ENCODE assay signal across 32 mouse cellular contexts in genomic region chr2:26828047-26828446, GRCm38 (mm10). TPM values are rescaled to one million over a fixed set of nuclear protein-coding genes. Genes with fewer than 3 reads are reported as not detected.
DNase-seq lines count a peak whose midpoint lies in the region; ATAC-seq and TF ChIP-seq lines count a peak whose summit lies in the region.
"Had no signal": no experiment of that assay in that cellular context is flagged by ENCODE, and none has a peak within 500 bp of the region (broad histone marks: within the 10 kb centered on the region; RNA-seq: fewer than 3 reads in every experiment).

No protein-coding gene starts in this region.

- H3K4me3 ChIP-seq in lung, embryonic 16.5 days (ENCODE audit: low read length) = no peak overlapping the region
- H3K4me3 ChIP-seq in kidney, adult 2 months (ENCODE audit: insufficient read depth, low read depth, low read length) = no peak overlapping the region
- no peak overlapping the region for H3K4me3 ChIP-seq in forebrain, embryonic 14.5 days (ENCODE audit: low read depth, low read length)
- H3K4me3 ChIP-seq: embryonic facial prominence, embryonic 10.5 days; embryonic facial prominence, embryonic 13.5 days; erythroblast, embryonic 14.5 days; forebrain, embryonic 12.5 days; gastrocnemius, adult 2 months; heart, embryonic 12.5 days; heart, embryonic 15.5 days; hindbrain, embryonic 10.5 days; hindbrain, embryonic 13.5 days had no signal

- no peak overlapping the region for H3K4me2 ChIP-seq in lung, embryonic 16.5 days (ENCODE audit: low read depth, low read length)
- no peak overlapping the region for H3K4me2 ChIP-seq in forebrain, embryonic 14.5 days (ENCODE audit: low read length)
- H3K4me2 ChIP-seq: embryonic facial prominence, embryonic 13.5 days; forebrain, embryonic 12.5 days; heart, embryonic 12.5 days; heart, embryonic 15.5 days; hindbrain, embryonic 13.5 days had no signal

- DNase-seq in lung, postnatal 4 days = no peak
- peak; percentile 4 for DNase-seq in lung, postnatal 10 days
- DNase-seq in lung, postnatal 36 days = peak; percentile 43
- DNase-seq in kidney, adult 2 months = no peak
- DNase-seq in forebrain, embryonic 14.5 days (ENCODE audit: low spot score) = no peak
- DNase-seq: adrenal gland, adult 8-10 months; adrenal gland, postnatal 25 days; B cell, adult 2 months; cerebellum, adult 11-12 months; cerebellum, adult 8-10 months; cerebellum, postnatal 10 days; cerebellum, postnatal 36 days; embryo, embryonic 11 days; gastrocnemius, adult 2 months; gastrocnemius, postnatal 14 days; heart, adult 11 months; heart, postnatal 10 days; heart, postnatal 36 days had no signal

- TF ChIP-seq POLR2A in kidney, adult 2 months (IDR thresholded peaks at IDR 0.05; ENCODE audit: low read depth, low read length) = no peak

- H3K36me3 ChIP-seq in lung, embryonic 16.5 days (ENCODE audit: control insufficient read depth, insufficient read depth, low read length) = no peaks in the 10 kb centered on the region
- H3K36me3 ChIP-seq in kidney, adult 2 months (ENCODE audit: control insufficient read depth, insufficient read depth, low read length) = no peaks in the 10 kb centered on the region
- H3K36me3 ChIP-seq in forebrain, embryonic 14.5 days (ENCODE audit: control insufficient read depth, insufficient read depth, low read length) = no peaks in the 10 kb centered on the region
- H3K36me3 ChIP-seq: embryonic facial prominence, embryonic 10.5 days; embryonic facial prominence, embryonic 13.5 days; forebrain, embryonic 12.5 days; heart, embryonic 12.5 days; heart, embryonic 15.5 days; hindbrain, embryonic 10.5 days; hindbrain, embryonic 13.5 days had no signal

- WGBS in lung, embryonic 16.5 days = 52% methylated on average over 1 of the region's 1 CpGs
- 94% methylated on average over 1 of the region's 1 CpGs for WGBS in kidney, adult 2 months
- 93% methylated on average over 1 of the region's 1 CpGs for WGBS in forebrain, embryonic 14.5 days

- no peak for TF ChIP-seq CTCF in kidney, adult 2 months (conservative IDR thresholded peaks at IDR 0.05; ENCODE audit: insufficient read depth, insufficient read length, low read depth, low read length)

- no peak overlapping the region for H3K27ac ChIP-seq in lung, embryonic 16.5 days (ENCODE audit: low read length)
- H3K27ac ChIP-seq in kidney, adult 2 months (ENCODE audit: insufficient read depth, low read depth, low read length) = no peak overlapping the region
- no peak overlapping the region for H3K27ac ChIP-seq in forebrain, embryonic 14.5 days (ENCODE audit: low read depth, low read length)
- H3K27ac ChIP-seq: embryonic facial prominence, embryonic 10.5 days; embryonic facial prominence, embryonic 13.5 days; forebrain, embryonic 12.5 days; gastrocnemius, adult 2 months; heart, embryonic 15.5 days; hindbrain, embryonic 10.5 days; hindbrain, embryonic 13.5 days had no signal

- no peaks in the 10 kb centered on the region for H3K4me1 ChIP-seq in lung, embryonic 16.5 days (replicated peaks; ENCODE audit: control insufficient read depth, insufficient read depth, low read length)
- no peaks in the 10 kb centered on the region for H3K4me1 ChIP-seq in kidney, adult 2 months (ENCODE audit: control insufficient read depth, insufficient read depth, low read length)
- no peaks in the 10 kb centered on the region for H3K4me1 ChIP-seq in forebrain, embryonic 14.5 days (ENCODE audit: control insufficient read depth, insufficient read depth, low read length)
- H3K4me1 ChIP-seq: embryonic facial prominence, embryonic 13.5 days; forebrain, embryonic 12.5 days; heart, embryonic 12.5 days; heart, embryonic 15.5 days; hindbrain, embryonic 13.5 days had no signal

- peak; percentile 73; the same call in 1 of the 2 replicates for ATAC-seq in lung, embryonic 16.5 days (ENCODE audit: low read depth)
- no peak for ATAC-seq in forebrain, embryonic 14.5 days
- ATAC-seq: activated CD4-positive, CD25-positive, alpha-beta regulatory T cell, adult 4 months; forebrain, embryonic 16.5 days; hindbrain, embryonic 16.5 days had no signal

- no peaks in the 10 kb centered on the region for H3K27me3 ChIP-seq in lung, embryonic 16.5 days (ENCODE audit: control insufficient read depth, insufficient read depth, low read depth, low read length)
- H3K27me3 ChIP-seq in kidney, adult 2 months (replicated peaks; ENCODE audit: control insufficient read depth, insufficient read depth, low read length) = no peaks in the 10 kb centered on the region
- no peaks in the 10 kb centered on the region for H3K27me3 ChIP-seq in forebrain, embryonic 14.5 days (replicated peaks; ENCODE audit: control insufficient read depth, insufficient read depth, low read length)
- H3K27me3 ChIP-seq: embryonic facial prominence, embryonic 13.5 days; forebrain, embryonic 12.5 days; heart, embryonic 12.5 days; heart, embryonic 15.5 days; hindbrain, embryonic 13.5 days had no signal

- H3K9ac ChIP-seq in lung, embryonic 16.5 days (ENCODE audit: low read length) = no peak overlapping the region
- H3K9ac ChIP-seq in forebrain, embryonic 14.5 days (ENCODE audit: low read length) = no peak overlapping the region
- H3K9ac ChIP-seq: embryonic facial prominence, embryonic 13.5 days; forebrain, embryonic 12.5 days; heart, embryonic 12.5 days; heart, embryonic 15.5 days; hindbrain, embryonic 13.5 days had no signal

- H3K9me3 ChIP-seq in lung, embryonic 16.5 days (ENCODE audit: control insufficient read depth, low read length) = no peaks in the 10 kb centered on the region
- H3K9me3 ChIP-seq in forebrain, embryonic 14.5 days (replicated peaks; ENCODE audit: control insufficient read depth, low read length) = no peaks in the 10 kb centered on the region
- H3K9me3 ChIP-seq: embryonic facial prominence, embryonic 10.5 days; embryonic facial prominence, embryonic 13.5 days; forebrain, embryonic 12.5 days; heart, embryonic 12.5 days; heart, embryonic 15.5 days; hindbrain, embryonic 10.5 days; hindbrain, embryonic 13.5 days had no signal

RNA-seq across cellular contexts. Expression of gene Abo, which starts 36.7 kb away (rescaled TPM):
- not detected in 2 replicates for polyA plus RNA-seq in lung, embryonic 16.5 days (2015; fragmentation: Nextera tagmentation; extraction: Ambion mirVana)
- not detected in 2 replicates for polyA plus RNA-seq in kidney, adult 2 months (2012; rRNA removed)
- not detected in 2 replicates for polyA plus RNA-seq in forebrain, embryonic 14.5 days (2014; fragmentation: Nextera tagmentation; extraction: Ambion mirVana)
- polyA plus RNA-seq: activated CD4-positive, CD25-positive, alpha-beta regulatory T cell, adult 4 months; brain, embryonic 14.5 days; cortical plate, adult 2 months; embryonic facial prominence, embryonic 10.5 days; embryonic facial prominence, embryonic 13.5 days; erythroblast, embryonic 14.5 days; forebrain, embryonic 12.5 days; forebrain, embryonic 16.5 days; heart, embryonic 12.5 days; heart, embryonic 15.5 days; hindbrain, embryonic 10.5 days; hindbrain, embryonic 13.5 days; hindbrain, embryonic 16.5 days had no signal

Comparison
In these comparisons a context has a peak if more than half of its experiments do, and no peak if none do; other contexts are left out.
1. DNase-seq: peak in lung, postnatal 10 days (single experiment) and lung, postnatal 36 days (single experiment); none in lung, postnatal 4 days (0 of 2), kidney, adult 2 months (single experiment) and forebrain, embryonic 14.5 days (single experiment).